Mouse (Mus musculus) E14TG2a.4 (cell line): ENCODE measurements around the gene Paox.

ENCODE experiments used
- CTCF ChIP-seq: conservative IDR thresholded peaks from 2 replicates; pipeline ENCODE4 v1.5.1; 2014; ENCODE audit warnings: low read length
- NANOG ChIP-seq: IDR thresholded peaks from 2 replicates; pipeline ENCODE4 v1.6.1; 2014; ENCODE audit warnings: borderline replicate concordance, low read length, mixed read lengths

DNA sequence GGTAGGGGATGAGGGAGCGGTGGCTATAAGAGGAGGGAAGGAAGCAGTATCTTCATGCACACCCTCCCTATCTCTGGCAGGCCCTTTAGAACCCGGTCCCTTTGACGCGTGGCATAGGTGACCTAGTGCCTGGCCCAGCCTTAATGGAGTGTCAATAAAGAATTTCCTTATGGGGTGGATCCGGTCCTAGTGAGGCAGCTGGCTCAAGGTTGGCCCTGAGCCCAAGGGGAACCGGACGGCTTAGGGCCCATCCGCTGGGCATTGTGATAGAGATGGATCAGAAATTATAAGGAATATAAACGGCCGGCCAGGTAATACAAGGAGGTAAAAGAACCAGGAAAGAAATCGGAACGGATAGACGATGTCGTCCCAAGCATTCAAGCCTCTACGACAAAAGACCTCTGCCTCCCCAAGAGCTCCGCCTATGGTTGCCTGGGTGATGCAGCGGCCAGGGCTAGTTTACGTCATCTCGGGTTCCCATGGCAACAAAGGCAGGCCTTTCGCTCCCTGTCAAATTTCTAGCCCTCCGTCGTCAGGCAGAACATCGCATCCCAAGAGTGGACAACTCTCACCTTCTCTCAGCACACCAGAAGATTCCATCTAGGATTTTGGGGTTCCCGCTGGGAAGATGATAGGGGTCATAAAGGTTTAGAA, 35.0 kb upstream of the Paox start:
- no peak for TF ChIP-seq CTCF
- TF ChIP-seq NANOG, result no peak
